16 mouse cellular contexts compared by ENCODE assay signal in the genomic region with DNA sequence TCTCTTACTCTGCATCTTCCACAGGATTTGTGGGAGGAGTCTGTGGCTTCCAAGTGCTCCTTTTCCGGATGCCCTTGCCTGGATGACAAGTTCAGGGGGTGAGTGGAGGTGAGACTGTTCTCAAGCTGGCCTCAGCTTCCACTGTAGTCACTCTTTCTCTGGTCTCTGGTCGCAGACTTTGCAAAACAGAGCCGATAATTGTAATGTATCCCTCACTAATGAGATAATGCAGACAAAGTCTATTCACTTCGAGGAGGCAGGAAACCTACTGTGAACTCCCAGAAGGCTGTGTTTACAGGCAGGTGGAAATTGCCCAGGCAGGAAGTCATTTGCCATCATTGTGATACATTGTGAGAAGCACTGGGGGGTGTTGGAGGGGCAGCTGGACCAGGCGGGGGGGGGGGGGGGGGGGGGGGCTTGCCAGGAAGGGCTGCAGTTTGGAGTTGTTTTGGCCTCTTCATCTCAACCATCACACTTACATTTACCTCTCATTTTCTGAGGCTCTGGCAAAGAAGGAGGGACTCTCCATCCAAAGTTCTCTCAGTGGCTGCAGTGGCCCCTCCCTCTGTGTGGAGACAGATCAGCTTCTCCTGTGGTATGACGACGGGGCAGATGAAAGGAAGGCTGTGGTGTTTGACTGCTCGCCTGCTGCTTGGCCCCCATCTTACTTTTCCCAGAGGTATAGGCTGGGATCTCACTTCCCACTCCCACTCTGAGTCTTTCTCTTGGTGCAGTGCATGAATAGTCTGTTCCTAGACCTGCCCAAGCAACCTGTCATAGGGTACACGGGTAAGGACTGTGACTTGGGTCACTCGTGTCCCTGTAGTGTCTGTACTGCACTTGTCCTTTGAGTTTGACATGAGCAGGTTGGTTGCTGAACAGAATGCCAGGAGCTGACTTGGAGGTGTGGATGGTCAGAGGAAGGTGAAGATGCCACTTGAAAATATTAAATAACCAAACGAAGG. TPM values are rescaled to one million over a fixed set of nuclear protein-coding genes. Genes with fewer than 3 reads are reported as not detected.
DNase-seq lines count a peak whose midpoint lies in the region; ATAC-seq and TF ChIP-seq lines count a peak whose summit lies in the region.
"Had no signal": no experiment of that assay in that cellular context is flagged by ENCODE, and none has a peak within 500 bp of the region (broad histone marks: within the 10 kb centered on the region; RNA-seq: fewer than 3 reads in every experiment).

No protein-coding gene starts in this region.

- no peak overlapping the region for H3K4me3 ChIP-seq in heart, embryonic 14.5 days (ENCODE audit: control insufficient read depth in 1 of 2, insufficient read depth in 1 of 2, low read depth in 1 of 2, low read length in 2 of 2)
- H3K4me3 ChIP-seq in stomach, embryonic 14.5 days (ENCODE audit: low read depth, low read length): no peak overlapping the region
- H3K4me3 ChIP-seq in stomach, postnatal 0 days (ENCODE audit: low read depth, low read length): no peak overlapping the region
- H3K4me3 ChIP-seq in embryonic facial prominence, embryonic 13.5 days: no peak overlapping the region

- 31% methylated on average over 10 of the region's 11 CpGs for WGBS in heart, embryonic 14.5 days
- 31% methylated on average over 10 of the region's 11 CpGs for WGBS in stomach, embryonic 14.5 days
- 37% methylated on average over 10 of the region's 11 CpGs for WGBS in stomach, postnatal 0 days
- WGBS in embryonic facial prominence, embryonic 13.5 days: 32% methylated on average over 10 of the region's 11 CpGs

- no peak for TF ChIP-seq EP300 in stomach, postnatal 0 days (optimal IDR thresholded peaks at IDR 0.05)

- H3K9me3 ChIP-seq in heart, embryonic 14.5 days (ENCODE audit: control insufficient read depth, low read length): no peaks in the 10 kb centered on the region
- H3K9me3 ChIP-seq in stomach, embryonic 14.5 days (ENCODE audit: control insufficient read depth, low read depth, low read length): no peaks in the 10 kb centered on the region
- no peaks in the 10 kb centered on the region for H3K9me3 ChIP-seq in stomach, postnatal 0 days (ENCODE audit: control insufficient read depth, low read length)
- no peaks in the 10 kb centered on the region for H3K9me3 ChIP-seq in embryonic facial prominence, embryonic 13.5 days

- intact Hi-C loops in heart, postnatal 36 days (cut with DNase I): no loop called here
- intact Hi-C loops in left cerebral cortex, postnatal 36 days (cut with DNase I): no loop called here

- H3K4me2 ChIP-seq in heart, embryonic 14.5 days (ENCODE audit: low read length): no peak overlapping the region
- H3K4me2 ChIP-seq in stomach, embryonic 14.5 days (replicated peaks; ENCODE audit: low read depth, low read length): no peak overlapping the region
- no peak overlapping the region for H3K4me2 ChIP-seq in stomach, postnatal 0 days (replicated peaks; ENCODE audit: low read depth)
- no peak overlapping the region for H3K4me2 ChIP-seq in embryonic facial prominence, embryonic 13.5 days

- ATAC-seq in heart, embryonic 14.5 days (ENCODE audit: insufficient number of reproducible peaks, insufficient read depth, low FRiP score, low read depth): peak; percentile 54; the same call in 1 of the 2 replicates
- peak; percentile 33; the same call in 1 of the 2 replicates for ATAC-seq in stomach, embryonic 14.5 days (ENCODE audit: insufficient number of reproducible peaks, insufficient read depth, low FRiP score, low read depth)
- no peak for ATAC-seq in stomach, postnatal 0 days (ENCODE audit: low FRiP score, low TSS enrichment)
- ATAC-seq in embryonic facial prominence, embryonic 13.5 days (ENCODE audit: insufficient number of reproducible peaks, insufficient read depth, low FRiP score, low TSS enrichment, low read depth): peak; percentile 62
- ATAC-seq in monocyte, adult 5-6 weeks (replicated peaks; ENCODE audit: insufficient number of reproducible peaks, low FRiP score, low TSS enrichment, poor library complexity, severe bottlenecking): 0 out of 2 replicates have a peak, but pooled peaks have one; percentile 27

- no peak overlapping the region for H3K27ac ChIP-seq in heart, embryonic 14.5 days (replicated peaks in 1 of 2; ENCODE audit: control insufficient read depth in 1 of 2, insufficient read depth in 1 of 2, low read depth in 2 of 2, low read length in 2 of 2)
- no peak overlapping the region for H3K27ac ChIP-seq in stomach, embryonic 14.5 days (ENCODE audit: low read length)
- no peak overlapping the region for H3K27ac ChIP-seq in stomach, postnatal 0 days (replicated peaks)
- peak overlapping the region; percentile 83; the same call in 1 of the 2 replicates for H3K27ac ChIP-seq in embryonic facial prominence, embryonic 13.5 days

- no peak for DNase-seq in heart, postnatal 36 days
- no peak for DNase-seq in stomach, postnatal 0 days (ENCODE audit: low spot score)
- no peak for DNase-seq in testis, postnatal 14 days (ENCODE audit: low spot score)
- no peak for DNase-seq in left cerebral cortex, postnatal 36 days (ENCODE audit: low spot score in 2 of 2)
- DNase-seq: cerebellum, postnatal 36 days; gastrocnemius, postnatal 10 days; heart, postnatal 4 days; kidney, adult 11 months; kidney, postnatal 10 days; midbrain, embryonic 14.5 days had no signal

- H3K9ac ChIP-seq in heart, embryonic 14.5 days (ENCODE audit: low read length): no peak overlapping the region
- no peak overlapping the region for H3K9ac ChIP-seq in stomach, embryonic 14.5 days (replicated peaks; ENCODE audit: low read depth, low read length)
- no peak overlapping the region for H3K9ac ChIP-seq in stomach, postnatal 0 days (ENCODE audit: low read length)
- H3K9ac ChIP-seq in embryonic facial prominence, embryonic 13.5 days: no peak overlapping the region

- no peaks in the 10 kb centered on the region for H3K27me3 ChIP-seq in heart, embryonic 14.5 days (ENCODE audit: control insufficient read depth, insufficient read depth, low read length)
- H3K27me3 ChIP-seq in stomach, embryonic 14.5 days (ENCODE audit: control insufficient read depth, insufficient read depth, low read length): no peaks in the 10 kb centered on the region
- no peaks in the 10 kb centered on the region for H3K27me3 ChIP-seq in stomach, postnatal 0 days (ENCODE audit: control insufficient read depth, insufficient read depth, low read length)
- no peaks in the 10 kb centered on the region for H3K27me3 ChIP-seq in embryonic facial prominence, embryonic 13.5 days

- TF ChIP-seq CTCF in stomach, postnatal 0 days (IDR thresholded peaks at IDR 0.05; ENCODE audit: low read depth): no peak

- no peaks in the 10 kb centered on the region for H3K36me3 ChIP-seq in heart, embryonic 14.5 days (ENCODE audit: control insufficient read depth, insufficient read depth, low read length)
- H3K36me3 ChIP-seq in stomach, embryonic 14.5 days (ENCODE audit: control insufficient read depth, insufficient read depth, low read length): no peaks in the 10 kb centered on the region
- no peaks in the 10 kb centered on the region for H3K36me3 ChIP-seq in stomach, postnatal 0 days (ENCODE audit: control insufficient read depth, insufficient read depth, low read length)
- no peaks in the 10 kb centered on the region for H3K36me3 ChIP-seq in embryonic facial prominence, embryonic 13.5 days

- no peaks in the 10 kb centered on the region; a peak in 1 of 4 replicates for H3K4me1 ChIP-seq in heart, embryonic 14.5 days (ENCODE audit: control insufficient read depth in 2 of 2, insufficient read depth in 2 of 2, low read length in 2 of 2)
- H3K4me1 ChIP-seq in stomach, embryonic 14.5 days (ENCODE audit: control insufficient read depth, insufficient read depth, low read length): no peaks in the 10 kb centered on the region
- no peaks in the 10 kb centered on the region for H3K4me1 ChIP-seq in stomach, postnatal 0 days (replicated peaks; ENCODE audit: control insufficient read depth, insufficient read depth)
- peaks cover 31% of the 10 kb centered on the region for H3K4me1 ChIP-seq in embryonic facial prominence, embryonic 13.5 days

RNA-seq across cellular contexts. Expression of gene 5330417H12Rik, which starts 6.7 kb away (rescaled TPM):
- polyA plus RNA-seq in heart, embryonic 14.5 days (2014; fragmentation: Nextera tagmentation; extraction: Ambion mirVana): not detected in 2 replicates
- not detected for total RNA-seq in heart, postnatal 36 days (2021)
- not detected in 2 replicates for polyA plus RNA-seq in stomach, embryonic 14.5 days (2014; fragmentation: Nextera tagmentation; extraction: Ambion mirVana)
- not detected in 2 replicates for polyA plus RNA-seq in stomach, postnatal 0 days (2015; fragmentation: Nextera tagmentation; extraction: Ambion mirVana)
- not detected in 2 replicates for polyA plus RNA-seq in embryonic facial prominence, embryonic 13.5 days (2015; fragmentation: Nextera tagmentation; extraction: Ambion mirVana)
- not detected in 3 replicates for total RNA-seq in monocyte, adult 5-6 weeks (2017)
- not detected for total RNA-seq in left cerebral cortex, postnatal 36 days (2021)
- total RNA-seq: gastrocnemius, postnatal 10 days; heart, adult 8-10 months; heart, postnatal 4 days had no signal
- polyA plus RNA-seq: liver, embryonic 16.5 days; midbrain, embryonic 14.5 days had no signal

RNA-seq across cellular contexts. Expression of gene Ppfibp2, which starts 23.3 kb away (rescaled TPM):
- 6.0 and 7.3 TPM in 2 replicates for polyA plus RNA-seq in heart, embryonic 14.5 days (2014; fragmentation: Nextera tagmentation; extraction: Ambion mirVana)
- total RNA-seq in heart, postnatal 36 days (2021): 10 to 100 TPM; 23.2 to 24.6 TPM
- polyA plus RNA-seq in stomach, embryonic 14.5 days (2014; fragmentation: Nextera tagmentation; extraction: Ambion mirVana): 12.1 and 13.9 TPM in 2 replicates
- polyA plus RNA-seq in stomach, postnatal 0 days (2015; fragmentation: Nextera tagmentation; extraction: Ambion mirVana): 17.8 and 19.2 TPM in 2 replicates
- 11.5 and 13.8 TPM in 2 replicates for polyA plus RNA-seq in embryonic facial prominence, embryonic 13.5 days (2015; fragmentation: Nextera tagmentation; extraction: Ambion mirVana)
- 7.1 to 20.0 TPM (median 12.9 TPM) in 3 replicates for total RNA-seq in monocyte, adult 5-6 weeks (2017)
- total RNA-seq in left cerebral cortex, postnatal 36 days (2021): 1 to 10 TPM; 5.2 to 7.0 TPM

RNA-seq across cellular contexts. Expression of gene Olfml1, which starts 51.1 kb away (rescaled TPM):
- polyA plus RNA-seq in heart, embryonic 14.5 days (2014; fragmentation: Nextera tagmentation; extraction: Ambion mirVana): 6.0 and 8.0 TPM in 2 replicates
- 1 to 10 TPM; 5.1 to 6.2 TPM for total RNA-seq in heart, postnatal 36 days (2021)
- polyA plus RNA-seq in stomach, embryonic 14.5 days (2014; fragmentation: Nextera tagmentation; extraction: Ambion mirVana): 22.6 and 24.3 TPM in 2 replicates
- polyA plus RNA-seq in stomach, postnatal 0 days (2015; fragmentation: Nextera tagmentation; extraction: Ambion mirVana): 10.2 and 11.0 TPM in 2 replicates
- 42.8 and 43.3 TPM in 2 replicates for polyA plus RNA-seq in embryonic facial prominence, embryonic 13.5 days (2015; fragmentation: Nextera tagmentation; extraction: Ambion mirVana)
- not detected in 3 replicates for total RNA-seq in monocyte, adult 5-6 weeks (2017)
- 10 to 100 TPM in 1 of 2 experiments, 1 to 10 TPM in 1; 9.2 to 11.2 TPM for total RNA-seq in left cerebral cortex, postnatal 36 days (2021)
